Mouse (Mus musculus) olfactory bulb, adult 2 months (tissue): ENCODE measurements around the gene Nucb1. TPM values are rescaled to one million over a fixed set of nuclear protein-coding genes. Genes with fewer than 3 reads are reported as not detected.
A peak's percentile ranks its signal among the peaks of the same experiment; 100 is the strongest.
"Not testable (repeated sequence)": the region's sequence is repeated elsewhere in the genome, so short reads cannot be mapped to it uniquely, and the experiment has no call there.

Source experiments
- H3K27ac ChIP-seq: fragments of 200-500 bp; 2 replicates; pipeline ENCODE4 v1.5.1; 2012; ENCODE audit warnings: low read depth, low read length; ENCODE audit not compliant: insufficient read depth
- H3K4me1 ChIP-seq: fragments of 200-500 bp; 2 replicates; pipeline ENCODE4 v1.6.1; 2012; ENCODE audit warnings: low read length; ENCODE audit not compliant: control insufficient read depth, insufficient read depth
- H3K4me3 ChIP-seq: fragments of 200-500 bp; 2 replicates; pipeline ENCODE4 v1.5.1; 2012; ENCODE audit warnings: mild to moderate bottlenecking, low read depth, low read length, moderate library complexity; ENCODE audit not compliant: insufficient read depth
- CTCF ChIP-seq: fragments of 200-500 bp; IDR thresholded peaks from 2 replicates; pipeline ENCODE4 v1.5.1; 2012; ENCODE audit warnings: low read depth, mild to moderate bottlenecking, low read length, moderate library complexity; ENCODE audit not compliant: insufficient read depth
- POLR2A ChIP-seq: fragments of 200-500 bp; IDR thresholded peaks from 2 replicates; pipeline ENCODE4 v1.6.1; 2012; ENCODE audit warnings: mild to moderate bottlenecking, low read depth, low read length, moderate library complexity; ENCODE audit not compliant: insufficient read depth
- whole genome bisulfite sequencing: fragments of 180-500 bp; shearing (Covaris S2); methylation state at CpG from one replicate; pipeline ENCODE4 v1.1.7; 2018; 5-methylcytosine and 5-hydroxymethylcytosine counted together
- polyA plus RNA-seq: library from polyadenylated mRNA; stranded (reverse); fragments of >200 nt; gene quantifications from 2 replicates; pipeline ENCODE4 v1.2.4, GENCODE M21; 2012; ENCODE audit warnings: low replicate concordance; ENCODE audit not compliant: missing spikeins, insufficient read depth, insufficient read length

Nucb1 gene
- polyA plus RNA-seq, 1 experiment: not detected

GRCm38 (mm10) chr7:45544525-45544924, 34.3 kb upstream of the Nucb1 start:
- no peak overlapping the region for H3K27ac ChIP-seq
- no peaks in the 10 kb centered on the region for H3K4me1 ChIP-seq
- 95% methylated on average over 1 of the region's 1 CpGs for WGBS
- no peak overlapping the region for H3K4me3 ChIP-seq
- TF ChIP-seq CTCF (no peak), POLR2A (no peak)

- no peak overlapping the region for H3K27ac ChIP-seq
- no peak overlapping the region for H3K4me3 ChIP-seq
- peaks cover 8% of the 10 kb centered on the region; the same call in 1 of the 2 replicates for H3K4me1 ChIP-seq
- 73% methylated on average over 2 of the region's 2 CpGs for WGBS
- no peak for TF ChIP-seq CTCF
These were observed 30.0 kb upstream of the Nucb1 start for GRCm38 (mm10) chr7:45540213-45540612.

GRCm38 (mm10) chr7:45539095-45539494, 28.9 kb upstream of the Nucb1 start:
- TF ChIP-seq CTCF (no peak), POLR2A (no peak)
- H3K4me3 ChIP-seq: no peak overlapping the region
- WGBS: 86% methylated on average over 3 of the region's 3 CpGs

GRCm38 (mm10) chr7:45538163-45539041, 28.2 kb upstream of the Nucb1 start:
- TF ChIP-seq POLR2A: no peak
- TF ChIP-seq CTCF: no peak
- Histone ChIP-seq H3K4me3 (peak overlapping the region; percentile 69), H3K27ac (peak overlapping the region; percentile 19; the same call in 1 of the 2 replicates), H3K4me1 (peaks cover 8% of the 10 kb centered on the region; the same call in 1 of the 2 replicates)
- WGBS: 4% methylated on average over 29 of the region's 29 CpGs

More at GRCm38 (mm10) chr7:45539095-45539494, 28.9 kb upstream of the Nucb1 start:
- no peak overlapping the region for H3K27ac ChIP-seq
- H3K4me1 ChIP-seq: peaks cover 8% of the 10 kb centered on the region; the same call in 1 of the 2 replicates

- no peak for TF ChIP-seq CTCF
- TF ChIP-seq POLR2A: no peak
- WGBS: 88% methylated on average over 10 of the region's 10 CpGs
- peaks cover 8% of the 10 kb centered on the region; the same call in 1 of the 2 replicates for H3K4me1 ChIP-seq
- H3K4me3 ChIP-seq: peak overlapping the region; percentile 69
- H3K27ac ChIP-seq: no peak overlapping the region
These were observed 27.4 kb upstream of the Nucb1 start for GRCm38 (mm10) chr7:45537602-45538001.

- TF ChIP-seq POLR2A (no peak), CTCF (no peak)
- H3K27ac ChIP-seq: no peak overlapping the region
- H3K4me1 ChIP-seq: peaks cover 8% of the 10 kb centered on the region; the same call in 1 of the 2 replicates
- WGBS: 59% methylated on average over 1 of the region's 1 CpGs
- H3K4me3 ChIP-seq: no peak overlapping the region
These were observed 25.5 kb upstream of the Nucb1 start for GRCm38 (mm10) chr7:45535676-45536075.

- WGBS: 32% methylated on average over 2 of the region's 2 CpGs
- Histone ChIP-seq H3K4me3 (no peak overlapping the region), H3K4me1 (peaks cover 5% of the 10 kb centered on the region; the same call in 1 of the 2 replicates), H3K27ac (no peak overlapping the region)
- TF ChIP-seq POLR2A (no peak), CTCF (no peak)
These were observed 20.4 kb upstream of the Nucb1 start for GRCm38 (mm10) chr7:45530643-45531042.

- TF ChIP-seq CTCF (no peak), POLR2A (no peak)
- WGBS: 14% methylated on average over 6 of the region's 6 CpGs
- Histone ChIP-seq H3K4me1 (peaks cover 14% of the 10 kb centered on the region), H3K4me3 (no peak overlapping the region), H3K27ac (no peak overlapping the region)
These were observed 19.3 kb upstream of the Nucb1 start for GRCm38 (mm10) chr7:45529461-45529860.

- H3K4me1 ChIP-seq: peaks cover 28% of the 10 kb centered on the region
- H3K4me3 ChIP-seq, H3K27ac ChIP-seq: not testable (repeated sequence)
- WGBS: 93% methylated on average over 6 of the region's 6 CpGs
These were observed 17.0 kb upstream of the Nucb1 start for GRCm38 (mm10) chr7:45527169-45527568.
